Mouse (Mus musculus) spleen, adult 2 months (tissue): ENCODE data around the gene Dmrt1.

Experiments
- CTCF ChIP-seq: fragments of 200-500 bp; IDR thresholded peaks from 2 replicates; pipeline ENCODE4 v1.5.1; 2011; ENCODE audit warnings: mild to moderate bottlenecking, inconsistent platforms; ENCODE audit not compliant: insufficient read depth, insufficient read length, insufficient replicate concordance; ENCODE audit errors: extremely low read depth
- POLR2A ChIP-seq: fragments of 200-500 bp; IDR thresholded peaks from 2 replicates; pipeline ENCODE4 v1.6.1; 2011; ENCODE audit warnings: low read depth, low read length, inconsistent platforms

DNA sequence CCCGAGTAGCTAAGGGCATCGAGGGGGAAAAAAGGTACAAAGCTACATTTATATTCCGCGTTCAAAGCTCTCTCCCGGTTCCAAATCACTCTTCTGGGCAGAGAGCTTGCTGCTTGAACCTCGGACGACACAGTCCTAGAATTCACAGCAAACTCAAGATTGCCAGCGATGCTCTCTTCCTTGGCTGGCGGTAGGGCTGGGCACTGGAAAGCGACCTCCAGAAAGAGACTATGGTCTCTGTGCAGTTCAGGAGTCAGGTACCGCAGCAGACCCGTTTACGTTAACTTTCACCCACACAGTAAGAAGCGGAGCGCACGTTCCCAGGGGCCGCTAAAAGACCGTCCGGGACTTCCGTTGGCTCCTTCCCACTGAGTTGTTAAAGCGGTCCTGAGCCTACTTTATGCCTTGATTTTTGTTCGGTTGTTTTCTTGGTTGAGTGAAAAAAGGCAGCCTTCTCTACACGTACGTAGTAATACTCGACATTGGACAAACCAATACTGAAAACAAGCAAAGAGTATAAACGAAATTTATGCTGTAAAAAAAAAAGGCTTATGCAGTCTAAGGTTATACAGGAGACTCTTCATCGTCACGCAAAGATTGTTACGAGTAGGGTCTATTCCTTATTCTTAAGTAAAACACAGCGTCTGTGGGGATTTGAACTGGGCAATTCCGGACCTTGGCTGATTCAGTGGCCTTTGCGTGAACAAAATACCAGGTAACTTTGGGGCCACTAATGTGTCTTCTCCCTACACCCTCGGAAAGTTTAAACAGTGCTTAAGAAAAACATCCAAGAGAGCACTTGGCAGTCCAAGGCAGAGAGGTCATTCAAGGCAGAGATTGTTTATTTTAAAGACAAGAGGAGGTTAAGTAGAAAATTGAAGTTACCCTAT, 103.8 kb downstream of the Dmrt1 start:
- no peak for TF ChIP-seq POLR2A
- no peak for TF ChIP-seq CTCF
